Mouse (Mus musculus): ENCODE data around the gene Pla2g6. TPM values are rescaled to one million over a fixed set of nuclear protein-coding genes. Genes with fewer than 3 reads are reported as not detected.

Gene Pla2g6
- total and polyA plus RNA-seq, 2 experiments from 2014 or later: 17.6 to 26.8 TPM

DNA sequence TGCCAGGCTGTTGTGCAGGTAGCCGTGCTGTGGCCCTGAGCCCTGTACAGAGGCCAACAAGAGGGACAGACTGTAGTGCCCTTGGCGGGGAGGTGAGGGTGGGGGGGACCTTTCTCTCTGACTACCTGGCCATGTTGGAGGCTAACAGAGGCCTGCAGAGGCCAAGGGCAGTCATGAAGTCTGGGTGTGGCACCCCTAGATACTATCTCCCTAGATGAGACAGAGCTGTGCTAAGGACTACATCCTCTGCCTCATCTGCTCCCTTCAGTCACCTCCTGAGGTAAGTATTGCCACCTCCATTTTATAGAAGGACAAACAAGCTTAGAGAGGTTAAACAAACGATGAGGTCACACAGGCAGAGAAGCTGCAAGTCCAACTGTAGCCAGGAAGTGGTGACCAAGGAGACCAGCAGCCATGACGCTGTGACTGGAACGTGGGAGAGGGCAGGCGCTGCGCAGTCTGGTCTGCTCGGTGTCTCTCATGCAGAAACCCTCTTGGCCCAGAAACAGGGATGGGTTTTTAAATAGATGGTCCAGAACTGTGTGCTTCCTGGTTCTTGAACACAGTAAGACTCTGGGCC is 40.8 kb upstream of the Pla2g6 start:
- H3K27me3 ChIP-seq (ENCODE audit: insufficient read depth, low read length): no peaks in the 10 kb centered on the region
- H3K4me2 ChIP-seq (ENCODE audit: low read depth, low read length, poor library complexity, severe bottlenecking): no peak overlapping the region
- DNase-seq (ENCODE audit: low spot score) (no peak), ATAC-seq (ENCODE audit: low FRiP score) (no peak)
- H3K36me3 ChIP-seq (ENCODE audit: insufficient read depth, low read length): peaks cover 57% of the 10 kb centered on the region
- H3K4me3 ChIP-seq (ENCODE audit: low read depth, low read length): no peak overlapping the region
- H3K4me1 ChIP-seq (ENCODE audit: insufficient read depth, low read length): no peaks in the 10 kb centered on the region
- no peak overlapping the region for H3K27ac ChIP-seq (ENCODE audit: low read depth, low read length)
- no peaks in the 10 kb centered on the region for H3K9me3 ChIP-seq (ENCODE audit: low read length)
- H3K9ac ChIP-seq (replicated peaks; ENCODE audit: low read length, poor library complexity, severe bottlenecking): no peak overlapping the region
- WGBS: 92% methylated on average over 8 of the region's 8 CpGs
- TF ChIP-seq CTCF (IDR thresholded peaks at IDR 0.05): no peak

DNA sequence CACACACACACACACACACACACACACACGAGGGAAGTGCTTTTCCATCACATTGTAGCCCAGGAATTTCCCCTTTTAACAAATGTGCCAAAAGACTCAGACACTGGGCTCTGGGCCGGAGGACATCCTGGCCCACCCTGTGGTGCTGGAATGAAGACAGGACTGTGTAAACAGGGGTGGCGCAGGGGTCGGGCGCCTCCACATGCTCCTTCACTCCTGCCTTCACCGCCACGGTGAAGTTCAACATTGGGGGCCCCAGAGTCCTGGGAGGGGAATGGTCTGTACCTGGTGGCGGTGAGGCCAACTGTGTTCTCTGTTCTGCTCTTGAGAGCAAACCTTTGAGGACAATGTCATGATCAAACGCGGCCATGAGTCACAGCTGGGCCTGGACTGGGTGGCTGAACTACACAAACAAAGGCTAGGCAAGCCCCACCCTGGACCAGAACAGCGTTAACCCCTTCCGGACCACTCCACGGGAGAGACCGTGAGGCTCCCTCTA is 40.2 kb upstream of the Pla2g6 start:
- no peaks in the 10 kb centered on the region for H3K27me3 ChIP-seq (ENCODE audit: insufficient read depth, low read length)

DNA sequence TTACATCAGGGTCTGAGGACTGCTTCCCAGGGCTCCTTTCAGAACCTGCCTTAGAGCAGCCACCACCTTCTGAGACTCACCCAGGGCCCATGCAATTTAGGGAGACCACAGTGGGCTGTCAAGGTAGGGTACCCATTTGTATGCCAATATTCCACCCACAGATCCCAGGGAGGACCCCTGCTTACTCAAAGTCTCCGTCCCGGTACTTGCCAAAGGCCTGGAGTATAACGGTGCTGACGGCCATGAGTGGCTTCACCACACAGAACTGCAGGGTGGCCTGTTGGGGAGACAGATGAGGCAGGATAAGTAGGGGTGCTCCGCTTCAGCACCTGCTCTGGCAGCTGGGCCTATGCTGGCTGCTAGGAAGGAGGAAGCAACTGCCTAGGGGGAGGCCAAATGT is 38.2 kb upstream of the Pla2g6 start:
- no peak for TF ChIP-seq CTCF (IDR thresholded peaks at IDR 0.05)
- Histone ChIP-seq H3K4me2 (ENCODE audit: low read depth, low read length, poor library complexity, severe bottlenecking) (no peak overlapping the region), H3K4me3 (ENCODE audit: low read depth, low read length) (no peak overlapping the region), H3K27ac (ENCODE audit: low read depth, low read length) (no peak overlapping the region), H3K4me1 (ENCODE audit: insufficient read depth, low read length) (no peaks in the 10 kb centered on the region), H3K27me3 (ENCODE audit: insufficient read depth, low read length) (no peaks in the 10 kb centered on the region), H3K9me3 (ENCODE audit: low read length) (no peaks in the 10 kb centered on the region), H3K9ac (replicated peaks; ENCODE audit: low read length, poor library complexity, severe bottlenecking) (no peak overlapping the region), H3K36me3 (ENCODE audit: insufficient read depth, low read length) (peaks cover 78% of the 10 kb centered on the region)
- WGBS: 95% methylated on average over 5 of the region's 5 CpGs
- ATAC-seq (ENCODE audit: low FRiP score): no peak
- no peak for DNase-seq (ENCODE audit: low spot score)

More for the DNA sequence above, 40.2 kb upstream of the Pla2g6 start:
- DNase-seq (ENCODE audit: low spot score) (no peak), ATAC-seq (ENCODE audit: low FRiP score) (no peak)
- H3K4me1 ChIP-seq (ENCODE audit: insufficient read depth, low read length): no peaks in the 10 kb centered on the region
- H3K9ac ChIP-seq (replicated peaks; ENCODE audit: low read length, poor library complexity, severe bottlenecking): no peak overlapping the region
- no peaks in the 10 kb centered on the region for H3K9me3 ChIP-seq (ENCODE audit: low read length)
- H3K4me2 ChIP-seq (ENCODE audit: low read depth, low read length, poor library complexity, severe bottlenecking): no peak overlapping the region
- TF ChIP-seq CTCF (IDR thresholded peaks at IDR 0.05): no peak
- peaks cover 62% of the 10 kb centered on the region for H3K36me3 ChIP-seq (ENCODE audit: insufficient read depth, low read length)
- WGBS: 76% methylated on average over 14 of the region's 14 CpGs
- H3K27ac ChIP-seq (ENCODE audit: low read depth, low read length): no peak overlapping the region
- no peak overlapping the region for H3K4me3 ChIP-seq (ENCODE audit: low read depth, low read length)

DNA sequence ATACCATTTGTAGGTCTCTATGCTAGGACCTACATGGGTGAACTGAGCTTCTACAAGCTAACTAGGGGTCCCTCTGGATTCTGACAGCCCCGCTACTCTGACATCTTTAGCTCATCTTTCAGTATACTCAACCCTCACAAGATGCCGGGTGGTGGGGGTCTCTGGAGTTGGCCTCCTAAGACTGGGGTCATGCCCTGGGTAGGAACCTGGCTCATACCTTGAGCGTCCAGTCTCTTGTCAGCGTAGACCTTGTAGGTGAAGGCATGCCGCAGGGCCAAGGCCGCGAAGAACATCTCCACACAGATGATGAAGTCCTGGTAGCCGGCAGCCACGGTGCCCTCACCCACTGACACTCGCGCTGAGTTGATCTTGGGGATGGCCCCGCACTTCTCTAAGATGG is 36.9 kb upstream of the Pla2g6 start:
- peaks cover 84% of the 10 kb centered on the region for H3K36me3 ChIP-seq (ENCODE audit: insufficient read depth, low read length)
- H3K27ac ChIP-seq (ENCODE audit: low read depth, low read length): no peak overlapping the region
- no peak overlapping the region for H3K4me2 ChIP-seq (ENCODE audit: low read depth, low read length, poor library complexity, severe bottlenecking)
- no peak for TF ChIP-seq CTCF (IDR thresholded peaks at IDR 0.05)
- H3K9ac ChIP-seq (replicated peaks; ENCODE audit: low read length, poor library complexity, severe bottlenecking): no peak overlapping the region
- 98% methylated on average over 12 of the region's 12 CpGs for WGBS
- H3K4me3 ChIP-seq (ENCODE audit: low read depth, low read length): no peak overlapping the region
- H3K4me1 ChIP-seq (ENCODE audit: insufficient read depth, low read length): no peaks in the 10 kb centered on the region
- ATAC-seq (ENCODE audit: low FRiP score) (no peak), DNase-seq (ENCODE audit: low spot score) (no peak)
- H3K27me3 ChIP-seq (ENCODE audit: insufficient read depth, low read length): no peaks in the 10 kb centered on the region
- H3K9me3 ChIP-seq (ENCODE audit: low read length): no peaks in the 10 kb centered on the region

DNA sequence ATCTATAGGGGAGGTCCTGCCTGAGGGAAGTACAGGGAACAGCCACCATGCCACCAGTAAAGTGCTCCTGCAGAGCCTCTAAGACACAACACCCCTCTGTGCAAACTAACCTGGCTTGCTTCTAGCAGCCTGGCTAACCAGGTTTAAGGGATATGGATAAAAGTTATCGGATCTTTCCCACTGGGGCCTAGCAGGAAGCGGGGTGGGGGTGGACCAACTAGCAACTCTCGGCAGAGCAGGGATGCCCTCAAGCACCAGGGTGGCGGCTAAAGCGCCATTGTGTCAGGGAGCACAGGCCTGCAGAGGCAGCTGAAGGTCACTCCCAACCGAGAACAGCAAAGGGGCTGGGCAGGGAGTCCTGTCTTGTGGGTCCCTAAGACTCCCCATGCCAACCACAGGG is 35.9 kb upstream of the Pla2g6 start:
- TF ChIP-seq CTCF (IDR thresholded peaks at IDR 0.05): no peak
- no peaks in the 10 kb centered on the region for H3K27me3 ChIP-seq (ENCODE audit: insufficient read depth, low read length)
- H3K4me3 ChIP-seq (ENCODE audit: low read depth, low read length): no peak overlapping the region
- H3K9me3 ChIP-seq (ENCODE audit: low read length): no peaks in the 10 kb centered on the region
- H3K36me3 ChIP-seq (ENCODE audit: insufficient read depth, low read length): peaks cover 80% of the 10 kb centered on the region
- WGBS: 72% methylated on average over 6 of the region's 6 CpGs
- no peak for ATAC-seq (ENCODE audit: low FRiP score)
- DNase-seq (ENCODE audit: low spot score): no peak
- H3K4me2 ChIP-seq (ENCODE audit: low read depth, low read length, poor library complexity, severe bottlenecking): no peak overlapping the region
- H3K4me1 ChIP-seq (ENCODE audit: insufficient read depth, low read length): no peaks in the 10 kb centered on the region
- no peak overlapping the region for H3K9ac ChIP-seq (replicated peaks; ENCODE audit: low read length, poor library complexity, severe bottlenecking)
- H3K27ac ChIP-seq (ENCODE audit: low read depth, low read length): no peak overlapping the region

DNA sequence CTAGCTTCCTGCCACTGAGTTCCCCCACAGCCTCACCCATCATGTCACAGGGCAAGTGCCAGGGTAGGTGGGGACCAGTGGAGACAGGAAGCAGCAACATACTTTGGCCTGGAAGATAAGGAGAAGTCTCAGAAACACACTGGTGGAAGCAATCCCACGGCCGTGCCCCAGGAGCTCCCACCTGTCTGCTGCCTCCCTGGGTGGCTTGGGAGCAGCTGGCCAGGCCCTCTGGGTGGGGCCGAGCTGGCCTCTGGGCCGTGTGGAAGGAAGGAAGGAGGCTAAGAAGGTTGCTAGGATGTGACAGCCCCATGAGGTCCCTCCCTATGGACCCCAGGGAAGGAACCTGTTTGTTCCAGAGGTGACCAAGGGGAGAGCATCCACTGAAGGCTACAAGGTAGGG is 32.8 kb upstream of the Pla2g6 start:
- H3K27ac ChIP-seq (ENCODE audit: low read depth, low read length): no peak overlapping the region
- H3K4me2 ChIP-seq (ENCODE audit: low read depth, low read length, poor library complexity, severe bottlenecking): no peak overlapping the region
- H3K9me3 ChIP-seq (ENCODE audit: low read length): no peaks in the 10 kb centered on the region
- TF ChIP-seq CTCF (IDR thresholded peaks at IDR 0.05): no peak
- H3K9ac ChIP-seq (replicated peaks; ENCODE audit: low read length, poor library complexity, severe bottlenecking): no peak overlapping the region; the same call in 1 of the 2 replicates
- WGBS: 82% methylated on average over 2 of the region's 4 CpGs
- no peak overlapping the region for H3K4me3 ChIP-seq (ENCODE audit: low read depth, low read length)
- peaks cover 5% of the 10 kb centered on the region; the same call in 1 of the 2 replicates for H3K4me1 ChIP-seq (ENCODE audit: insufficient read depth, low read length)
- peaks cover 55% of the 10 kb centered on the region for H3K36me3 ChIP-seq (ENCODE audit: insufficient read depth, low read length)
- ATAC-seq (ENCODE audit: low FRiP score) (no peak), DNase-seq (ENCODE audit: low spot score) (no peak)
- no peaks in the 10 kb centered on the region; the same call in 1 of the 2 replicates for H3K27me3 ChIP-seq (ENCODE audit: insufficient read depth, low read length)
